In genomic region chr6:9149791-9150190, GRCm38 (mm10) we compare ENCODE assay signal across 14 mouse cellular contexts.
A peak's percentile ranks its signal among the peaks of the same experiment; 100 is the strongest.
DNase-seq lines count a peak whose midpoint lies in the region; ATAC-seq and TF ChIP-seq lines count a peak whose summit lies in the region.
"Had no signal": no experiment of that assay in that cellular context is flagged by ENCODE, and none has a peak within 500 bp of the region (broad histone marks: within the 10 kb centered on the region; RNA-seq: fewer than 3 reads in every experiment).

No protein-coding gene starts in this region.

- TF ChIP-seq CTCF in brain, embryonic 14.5 days (IDR thresholded peaks at IDR 0.05; ENCODE audit: borderline replicate concordance, extremely low read depth, insufficient read depth, insufficient read length), result no peak

- ATAC-seq in hindbrain, embryonic 15.5 days (ENCODE audit: low FRiP score, low read depth), result peak; percentile 45; the same call in 1 of the 2 replicates
- peak; percentile 73 for ATAC-seq in neural tube, embryonic 12.5 days (ENCODE audit: low FRiP score, low read depth)
- ATAC-seq in intestine, embryonic 15.5 days, result no peak

- no peak overlapping the region for H3K4me3 ChIP-seq in hindbrain, embryonic 15.5 days
- H3K4me3 ChIP-seq in neural tube, embryonic 12.5 days, result no peak overlapping the region
- H3K4me3 ChIP-seq in intestine, embryonic 15.5 days (replicated peaks), result no peak overlapping the region
- H3K4me3 ChIP-seq: heart, embryonic 12.5 days; limb, embryonic 13.5 days had no signal

- no peak overlapping the region for H3K9ac ChIP-seq in hindbrain, embryonic 15.5 days
- H3K9ac ChIP-seq in neural tube, embryonic 12.5 days, result no peak overlapping the region
- no peak overlapping the region for H3K9ac ChIP-seq in intestine, embryonic 15.5 days
- H3K9ac ChIP-seq: heart, embryonic 12.5 days; limb, embryonic 13.5 days had no signal

- no peak for TF ChIP-seq POLR2A in brain, embryonic 14.5 days (IDR thresholded peaks at IDR 0.05; ENCODE audit: borderline replicate concordance, extremely low read depth, insufficient read depth, insufficient read length, poor library complexity, severe bottlenecking)

- no peak overlapping the region for H3K27ac ChIP-seq in hindbrain, embryonic 15.5 days (replicated peaks)
- H3K27ac ChIP-seq in neural tube, embryonic 12.5 days, result no peak overlapping the region
- no peak overlapping the region for H3K27ac ChIP-seq in intestine, embryonic 15.5 days
- H3K27ac ChIP-seq: limb, embryonic 13.5 days; macrophage had no signal

- H3K27me3 ChIP-seq in hindbrain, embryonic 15.5 days, result no peaks in the 10 kb centered on the region
- H3K27me3 ChIP-seq in neural tube, embryonic 12.5 days (replicated peaks), result no peaks in the 10 kb centered on the region
- no peaks in the 10 kb centered on the region for H3K27me3 ChIP-seq in intestine, embryonic 15.5 days (replicated peaks)
- H3K27me3 ChIP-seq: heart, embryonic 12.5 days; limb, embryonic 13.5 days had no signal

- H3K4me2 ChIP-seq in hindbrain, embryonic 15.5 days, result no peak overlapping the region
- H3K4me2 ChIP-seq in neural tube, embryonic 12.5 days (replicated peaks), result no peak overlapping the region
- no peak overlapping the region for H3K4me2 ChIP-seq in intestine, embryonic 15.5 days (replicated peaks)
- H3K4me2 ChIP-seq: heart, embryonic 12.5 days; limb, embryonic 13.5 days had no signal

- H3K36me3 ChIP-seq in hindbrain, embryonic 15.5 days, result no peaks in the 10 kb centered on the region
- no peaks in the 10 kb centered on the region for H3K36me3 ChIP-seq in neural tube, embryonic 12.5 days
- H3K36me3 ChIP-seq in intestine, embryonic 15.5 days, result no peaks in the 10 kb centered on the region
- H3K36me3 ChIP-seq: heart, embryonic 12.5 days; limb, embryonic 13.5 days had no signal

- no peaks in the 10 kb centered on the region for H3K9me3 ChIP-seq in hindbrain, embryonic 15.5 days
- H3K9me3 ChIP-seq in neural tube, embryonic 12.5 days, result no peaks in the 10 kb centered on the region
- no peaks in the 10 kb centered on the region for H3K9me3 ChIP-seq in intestine, embryonic 15.5 days
- H3K9me3 ChIP-seq: heart, embryonic 12.5 days; limb, embryonic 13.5 days had no signal

- H3K4me1 ChIP-seq in hindbrain, embryonic 15.5 days (replicated peaks), result peaks cover 10% of the 10 kb centered on the region; the same call in 1 of the 2 replicates
- H3K4me1 ChIP-seq in neural tube, embryonic 12.5 days, result 0 out of 2 replicates have a peak, but pooled peaks cover 2% of the 10 kb centered on the region
- no peaks in the 10 kb centered on the region for H3K4me1 ChIP-seq in intestine, embryonic 15.5 days (replicated peaks)
- H3K4me1 ChIP-seq: heart, embryonic 12.5 days; limb, embryonic 13.5 days had no signal

- peak; percentile 3 for DNase-seq in embryo, embryonic 11.5 days (ENCODE audit: low read depth, low spot score)
- DNase-seq in embryo, embryonic 10 days (ENCODE audit: low spot score), result no peak
- DNase-seq in brain, embryonic 14.5 days (ENCODE audit: low read depth), result peak; percentile 76
- no peak for DNase-seq in Muller cell, postnatal 12 days (ENCODE audit: inconsistent ontology term)
- DNase-seq: gastrocnemius, postnatal 36 days; heart, postnatal 4 days; kidney, adult 9 months; lung, adult 18-20 months had no signal

- 12% methylated on average over 1 of the region's 1 CpGs for WGBS in hindbrain, embryonic 15.5 days
- 33% methylated on average over 1 of the region's 1 CpGs for WGBS in neural tube, embryonic 12.5 days
- WGBS in intestine, embryonic 15.5 days, result 48% methylated on average over 1 of the region's 1 CpGs

Comparison
In these comparisons a context has a peak if more than half of its experiments do, and no peak if none do; other contexts are left out.
1. DNase-seq: peak in embryo, embryonic 11.5 days (single experiment) and brain, embryonic 14.5 days (single experiment); none in embryo, embryonic 10 days (single experiment) and Muller cell, postnatal 12 days (single experiment).